In genomic region chr4:85161156-85161555, GRCm38 (mm10) we compare ENCODE assay signal across 19 mouse cellular contexts. TPM values are rescaled to one million over a fixed set of nuclear protein-coding genes. Genes with fewer than 3 reads are reported as not detected.
DNase-seq lines count a peak whose midpoint lies in the region; ATAC-seq and TF ChIP-seq lines count a peak whose summit lies in the region.
"Had no signal": no experiment of that assay in that cellular context is flagged by ENCODE, and none has a peak within 500 bp of the region (broad histone marks: within the 10 kb centered on the region; RNA-seq: fewer than 3 reads in every experiment).

No protein-coding gene starts in this region.

- no peak for ATAC-seq in hindbrain, postnatal 0 days
- ATAC-seq in hindbrain, embryonic 11.5 days (ENCODE audit: low FRiP score), result no peak
- ATAC-seq in midbrain, postnatal 0 days (ENCODE audit: low FRiP score), result no peak
- ATAC-seq in midbrain, embryonic 13.5 days, result no peak
- no peak for ATAC-seq in frontal cortex, adult (ENCODE audit: low TSS enrichment)

- DNase-seq in embryo, embryonic 10.5 days (ENCODE audit: low spot score), result peak; percentile 7
- no peak for DNase-seq in embryo, embryonic 10 days (ENCODE audit: low spot score)
- DNase-seq in hindbrain, postnatal 0 days (ENCODE audit: low spot score), result peak; percentile 48
- no peak for DNase-seq in hindbrain, embryonic 11.5 days (ENCODE audit: low spot score)
- peak; percentile 75 for DNase-seq in midbrain, postnatal 0 days (ENCODE audit: low spot score)
- DNase-seq in telencephalon, adult 2 months (ENCODE audit: low read depth, low spot score), result peak; percentile 26
- DNase-seq: adrenal gland, postnatal 36 days; B cell, adult 2 months; cerebellum, adult 11-12 months; kidney, postnatal 36 days; liver, embryonic 13.5 days; lung, postnatal 4 days; thymus, postnatal 14 days had no signal

- no peak overlapping the region for H3K4me3 ChIP-seq in hindbrain, postnatal 0 days (ENCODE audit: low read length)
- H3K4me3 ChIP-seq in hindbrain, embryonic 11.5 days (ENCODE audit: low read depth, low read length), result no peak overlapping the region
- H3K4me3 ChIP-seq in midbrain, postnatal 0 days (ENCODE audit: low read depth, low read length), result no peak overlapping the region
- no peak overlapping the region for H3K4me3 ChIP-seq in midbrain, embryonic 13.5 days (replicated peaks)
- H3K4me3 ChIP-seq: embryonic facial prominence, embryonic 12.5 days; liver, embryonic 13.5 days had no signal

- no peaks in the 10 kb centered on the region for H3K9me3 ChIP-seq in hindbrain, postnatal 0 days (ENCODE audit: low read length)
- no peaks in the 10 kb centered on the region for H3K9me3 ChIP-seq in hindbrain, embryonic 11.5 days (ENCODE audit: control insufficient read depth, low read length)
- no peaks in the 10 kb centered on the region for H3K9me3 ChIP-seq in midbrain, postnatal 0 days (ENCODE audit: low read length)
- no peaks in the 10 kb centered on the region for H3K9me3 ChIP-seq in midbrain, embryonic 13.5 days
- H3K9me3 ChIP-seq: embryonic facial prominence, embryonic 12.5 days; liver, embryonic 13.5 days had no signal

- H3K36me3 ChIP-seq in hindbrain, postnatal 0 days (ENCODE audit: insufficient read depth, low read length), result no peaks in the 10 kb centered on the region
- H3K36me3 ChIP-seq in hindbrain, embryonic 11.5 days (ENCODE audit: control insufficient read depth, insufficient read depth, low read length), result no peaks in the 10 kb centered on the region
- no peaks in the 10 kb centered on the region for H3K36me3 ChIP-seq in midbrain, postnatal 0 days (ENCODE audit: insufficient read depth, low read length)
- H3K36me3 ChIP-seq in midbrain, embryonic 13.5 days, result no peaks in the 10 kb centered on the region
- H3K36me3 ChIP-seq: embryonic facial prominence, embryonic 12.5 days; liver, embryonic 13.5 days had no signal

- TF ChIP-seq CTCF in hindbrain, postnatal 0 days (IDR thresholded peaks at IDR 0.05; ENCODE audit: low read depth), result peak; percentile 56
- TF ChIP-seq CTCF in midbrain, postnatal 0 days (IDR thresholded peaks at IDR 0.05), result peak; percentile 69

- no peaks in the 10 kb centered on the region for H3K27me3 ChIP-seq in hindbrain, postnatal 0 days (ENCODE audit: insufficient read depth, low read length)
- no peaks in the 10 kb centered on the region for H3K27me3 ChIP-seq in hindbrain, embryonic 11.5 days (ENCODE audit: control insufficient read depth, insufficient read depth, low read length)
- H3K27me3 ChIP-seq in midbrain, postnatal 0 days (ENCODE audit: insufficient read depth, low read length), result no peaks in the 10 kb centered on the region
- H3K27me3 ChIP-seq in midbrain, embryonic 13.5 days, result 0 out of 2 replicates have a peak, but pooled peaks cover 3% of the 10 kb centered on the region
- H3K27me3 ChIP-seq: embryonic facial prominence, embryonic 12.5 days; liver, embryonic 13.5 days had no signal

- no peak overlapping the region for H3K4me2 ChIP-seq in hindbrain, postnatal 0 days (ENCODE audit: low read depth, low read length)
- H3K4me2 ChIP-seq in hindbrain, embryonic 11.5 days (replicated peaks; ENCODE audit: low read depth, low read length), result no peak overlapping the region
- no peak overlapping the region for H3K4me2 ChIP-seq in midbrain, postnatal 0 days (ENCODE audit: low read depth, low read length, poor library complexity, severe bottlenecking)
- H3K4me2 ChIP-seq in midbrain, embryonic 13.5 days (replicated peaks), result no peak overlapping the region
- H3K4me2 ChIP-seq: embryonic facial prominence, embryonic 12.5 days; liver, embryonic 13.5 days had no signal

- H3K9ac ChIP-seq in hindbrain, postnatal 0 days (replicated peaks; ENCODE audit: low read length), result no peak overlapping the region
- H3K9ac ChIP-seq in hindbrain, embryonic 11.5 days (ENCODE audit: low read depth, low read length), result no peak overlapping the region
- no peak overlapping the region for H3K9ac ChIP-seq in midbrain, postnatal 0 days (replicated peaks; ENCODE audit: low read length, poor library complexity, severe bottlenecking)
- no peak overlapping the region for H3K9ac ChIP-seq in midbrain, embryonic 13.5 days (replicated peaks)
- H3K9ac ChIP-seq: embryonic facial prominence, embryonic 12.5 days; liver, embryonic 13.5 days had no signal

- H3K27ac ChIP-seq in hindbrain, postnatal 0 days, result no peak overlapping the region
- no peak overlapping the region for H3K27ac ChIP-seq in hindbrain, embryonic 11.5 days (ENCODE audit: low read depth, low read length)
- no peak overlapping the region for H3K27ac ChIP-seq in midbrain, postnatal 0 days (ENCODE audit: low read depth, low read length)
- no peak overlapping the region for H3K27ac ChIP-seq in midbrain, embryonic 13.5 days
- H3K27ac ChIP-seq: embryonic facial prominence, embryonic 12.5 days; liver, embryonic 13.5 days had no signal

- 61% methylated on average over 4 of the region's 4 CpGs for WGBS in hindbrain, postnatal 0 days
- WGBS in hindbrain, embryonic 11.5 days, result 74% methylated on average over 4 of the region's 4 CpGs
- 66% methylated on average over 4 of the region's 4 CpGs for WGBS in midbrain, postnatal 0 days
- WGBS in midbrain, embryonic 13.5 days, result 60% methylated on average over 4 of the region's 4 CpGs

- no peaks in the 10 kb centered on the region for H3K4me1 ChIP-seq in hindbrain, postnatal 0 days (ENCODE audit: insufficient read depth, low read length)
- no peaks in the 10 kb centered on the region for H3K4me1 ChIP-seq in hindbrain, embryonic 11.5 days (replicated peaks; ENCODE audit: control insufficient read depth, insufficient read depth, low read length)
- no peaks in the 10 kb centered on the region for H3K4me1 ChIP-seq in midbrain, postnatal 0 days (ENCODE audit: insufficient read depth, low read length)
- H3K4me1 ChIP-seq in midbrain, embryonic 13.5 days (replicated peaks), result 0 out of 2 replicates have a peak, but pooled peaks cover 2% of the 10 kb centered on the region
- H3K4me1 ChIP-seq: embryonic facial prominence, embryonic 12.5 days; liver, embryonic 13.5 days had no signal

RNA-seq across cellular contexts. Expression of gene Sh3gl2, which starts 43.8 kb away (rescaled TPM):
- total RNA-seq in hindbrain, postnatal 0 days (2014; rRNA removed), result 41.9 and 44.7 TPM in 2 replicates
- 119 and 129 TPM in 2 replicates for polyA plus RNA-seq in hindbrain, postnatal 0 days (2015; fragmentation: Nextera tagmentation; extraction: Ambion mirVana)
- polyA plus RNA-seq in hindbrain, embryonic 11.5 days (2014; fragmentation: Nextera tagmentation; extraction: Ambion mirVana), result 12.9 and 15.1 TPM in 2 replicates
- total RNA-seq in midbrain, postnatal 0 days (2014; rRNA removed), result 47.4 and 50.6 TPM in 2 replicates
- polyA plus RNA-seq in midbrain, postnatal 0 days (2015; fragmentation: Nextera tagmentation; extraction: Ambion mirVana), result 123 and 132 TPM in 2 replicates
- 33.7 and 36.0 TPM in 2 replicates for polyA plus RNA-seq in midbrain, embryonic 13.5 days (2015; fragmentation: Nextera tagmentation; extraction: Ambion mirVana)
- total RNA-seq: granulocyte monocyte progenitor cell, adult 5-6 weeks; monocyte, adult 5-6 weeks; neutrophil, adult 5-6 weeks had no signal

Comparison
In these comparisons a context has a peak if more than half of its experiments do, and no peak if none do; other contexts are left out.
1. DNase-seq: peak in embryo, embryonic 10.5 days (single experiment), hindbrain, postnatal 0 days (single experiment), midbrain, postnatal 0 days (single experiment) and telencephalon, adult 2 months (single experiment); none in embryo, embryonic 10 days (single experiment) and hindbrain, embryonic 11.5 days (single experiment).